8 mouse cellular contexts compared by ENCODE assay signal in the genomic region with DNA sequence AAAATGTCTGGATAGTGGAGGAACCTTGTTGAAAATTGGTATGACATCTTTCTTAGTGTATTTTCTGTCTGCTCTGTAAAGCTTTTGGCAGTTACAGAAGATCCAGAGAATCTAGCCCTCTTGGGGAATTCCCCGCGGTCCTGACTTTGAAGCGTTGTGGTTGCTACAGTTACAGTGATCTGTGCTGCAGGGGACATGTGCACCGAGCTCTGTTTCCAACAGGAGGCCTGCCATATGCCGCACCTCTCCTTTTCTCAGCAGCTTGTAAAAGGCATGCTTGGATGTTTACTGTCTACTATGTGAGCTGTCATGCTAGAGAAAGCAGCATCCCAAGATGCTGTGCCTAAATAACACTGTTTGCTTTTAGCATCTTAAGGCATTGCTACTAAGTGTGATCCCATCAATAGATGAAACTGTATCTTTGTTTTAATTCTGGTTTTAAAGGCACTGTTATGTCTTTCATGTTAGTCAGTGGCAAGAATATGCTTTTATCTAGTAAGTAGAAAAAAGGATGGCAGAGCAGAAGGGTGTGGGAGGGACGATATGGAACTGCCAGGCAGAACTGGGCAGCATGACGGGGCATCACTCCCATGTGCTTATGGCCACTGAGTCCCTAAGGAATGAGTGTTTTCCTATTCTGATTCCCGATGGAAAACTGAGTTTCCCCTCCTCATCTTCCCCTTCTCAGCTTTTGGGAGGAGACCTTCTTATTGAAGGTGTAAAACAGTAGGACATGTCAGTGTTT. TPM values are rescaled to one million over a fixed set of nuclear protein-coding genes. Genes with fewer than 3 reads are reported as not detected.
A peak's percentile ranks its signal among the peaks of the same experiment; 100 is the strongest.
DNase-seq lines count a peak whose midpoint lies in the region; ATAC-seq lines count a peak whose summit lies in the region.

No protein-coding gene starts in this region.

- no peaks in the 10 kb centered on the region for H3K36me3 ChIP-seq in heart, embryonic 11.5 days (ENCODE audit: control insufficient read depth, insufficient read depth, low read length)

- 64% methylated on average over 8 of the region's 8 CpGs for WGBS in heart, embryonic 11.5 days (ENCODE audit: insufficient replicate concordance)

- ATAC-seq in heart, embryonic 11.5 days (replicated peaks; ENCODE audit: insufficient number of reproducible peaks, low FRiP score, low TSS enrichment): no peak

- no peak overlapping the region for H3K4me2 ChIP-seq in heart, embryonic 11.5 days

- no peak overlapping the region for H3K4me3 ChIP-seq in heart, embryonic 11.5 days (ENCODE audit: low read depth, low read length)

- DNase-seq in heart, postnatal 4 days: peak; percentile 32
- DNase-seq in ZHBTc4 (ENCODE audit: low read depth, low spot score): peak; percentile 41
- peak; percentile 60 to 69 for DNase-seq in frontal cortex, adult 2 months (ENCODE audit: extremely low spot score in 1 of 2, low spot score in 1 of 2)
- peak; percentile 43 for DNase-seq in left cerebral cortex, adult 11 months (ENCODE audit: low spot score)
- peak; percentile 37 for DNase-seq in right cerebral cortex, postnatal 14 days
- no peak for DNase-seq in adrenal gland, postnatal 36 days
- DNase-seq in urinary bladder, adult 2 months (ENCODE audit: low spot score): no peak

- H3K9ac ChIP-seq in heart, embryonic 11.5 days (ENCODE audit: low read depth, low read length): no peak overlapping the region

- H3K27me3 ChIP-seq in heart, embryonic 11.5 days (ENCODE audit: control insufficient read depth, insufficient read depth, low read length): no peaks in the 10 kb centered on the region

- H3K4me1 ChIP-seq in heart, embryonic 11.5 days (ENCODE audit: control insufficient read depth, insufficient read depth, low read length): peaks cover 17% of the 10 kb centered on the region

- no peaks in the 10 kb centered on the region for H3K9me3 ChIP-seq in heart, embryonic 11.5 days (replicated peaks; ENCODE audit: control insufficient read depth, low read length)

- no peak overlapping the region for H3K27ac ChIP-seq in heart, embryonic 11.5 days (ENCODE audit: low read depth, low read length)

RNA-seq across cellular contexts. Expression of a gene that starts 57.6 kb away (rescaled TPM):
- total RNA-seq in heart, postnatal 4 days (2021): 10 to 100 TPM; 70.0 to 72.5 TPM
- polyA plus RNA-seq in heart, embryonic 11.5 days (2014; fragmentation: Nextera tagmentation; extraction: Ambion mirVana): 26.0 and 29.1 TPM in 2 replicates
- polyA plus RNA-seq in frontal cortex, adult 2 months (2012; rRNA removed): 64.4 and 66.1 TPM in 2 replicates
- total RNA-seq in adrenal gland, postnatal 36 days (2021): 100 to 1,000 TPM; 114 to 116 TPM
- polyA plus RNA-seq in urinary bladder, adult 2 months (2012; rRNA removed): 30.0 and 66.3 TPM in 2 replicates

Comparison
In these comparisons a context has a peak if more than half of its experiments do, and no peak if none do; other contexts are left out.
1. DNase-seq: peak in heart, postnatal 4 days (single experiment), ZHBTc4 (single experiment), frontal cortex, adult 2 months (2 of 2), left cerebral cortex, adult 11 months (single experiment) and right cerebral cortex, postnatal 14 days (single experiment); none in adrenal gland, postnatal 36 days (0 of 2) and urinary bladder, adult 2 months (single experiment).